Mouse (Mus musculus) neural tube, embryonic 15.5 days (tissue): ENCODE data around the gene Vps45. TPM values are rescaled to one million over a fixed set of nuclear protein-coding genes. Genes with fewer than 3 reads are reported as not detected.
"Not testable (repeated sequence)": the region's sequence is repeated elsewhere in the genome, so short reads cannot be mapped to it uniquely, and the experiment has no call there.

Experiments
- ATAC-seq: fragments of 200-750 bp; cut with Nextera tagmentation; 2 replicates; pipeline ENCODE4 v1.8.0; 2017; ENCODE audit warnings: mild to moderate bottlenecking, moderate TSS enrichment, moderate library complexity; ENCODE audit not compliant: low FRiP score
- H3K27ac ChIP-seq: fragments of 300-500 bp; sonication (generic); replicated peaks from 2 replicates; pipeline ENCODE4 v1.5.1; 2015; ENCODE audit warnings: mild to moderate bottlenecking, inconsistent platforms
- H3K27me3 ChIP-seq: fragments of 300-500 bp; sonication (generic); replicated peaks from 2 replicates; pipeline ENCODE4 v1.6.1; 2015; ENCODE audit warnings: inconsistent platforms
- H3K36me3 ChIP-seq: fragments of 300-500 bp; sonication (generic); 2 replicates; pipeline ENCODE4 v1.6.1; 2015; ENCODE audit warnings: inconsistent platforms
- H3K4me1 ChIP-seq: fragments of 300-500 bp; sonication (generic); 2 replicates; pipeline ENCODE4 v1.6.1; 2015; ENCODE audit warnings: inconsistent platforms
- H3K4me2 ChIP-seq: fragments of 300-500 bp; sonication (generic); 2 replicates; pipeline ENCODE4 v1.6.1; 2015; ENCODE audit warnings: inconsistent platforms, mild to moderate bottlenecking, moderate library complexity
- H3K4me3 ChIP-seq: fragments of 300-500 bp; sonication (generic); replicated peaks from 2 replicates; pipeline ENCODE4 v1.5.1; 2015; ENCODE audit warnings: mild to moderate bottlenecking, inconsistent platforms
- H3K9ac ChIP-seq: fragments of 300-500 bp; sonication (generic); replicated peaks from 2 replicates; pipeline ENCODE4 v1.6.1; 2015; ENCODE audit warnings: mild to moderate bottlenecking, inconsistent platforms
- H3K9me3 ChIP-seq: fragments of 300-500 bp; sonication (generic); replicated peaks from 2 replicates; pipeline ENCODE4 v1.6.1; 2016; ENCODE audit warnings: inconsistent platforms
- WGBS: fragments of 180-500 bp; shearing (Covaris S2); methylation state at CpG from one replicate; pipeline ENCODE4 v1.1.7; 2015; ENCODE audit warnings: mixed read lengths; 5-methylcytosine and 5-hydroxymethylcytosine counted together
- polyA plus RNA-seq: library from polyadenylated mRNA; unstranded; fragments of >200 nt; fragmentation: Nextera tagmentation; extraction: Ambion mirVana; gene quantifications from 2 replicates; pipeline ENCODE4 v1.2.1, GENCODE M21; 2015

Gene Vps45
- polyA plus RNA-seq, 1 experiment from 2014 or later, result 67.8 TPM

GRCm38 (mm10) chr3:96051839-96052238 lies 6.4 kb downstream of the Vps45 start:
- no peak for ATAC-seq
- Histone ChIP-seq H3K27me3 (no peaks in the 10 kb centered on the region), H3K4me1 (peaks cover 12% of the 10 kb centered on the region), H3K9ac (no peak overlapping the region), H3K4me2 (no peak overlapping the region), H3K27ac (no peak overlapping the region), H3K9me3 (no peaks in the 10 kb centered on the region), H3K4me3 (no peak overlapping the region), H3K36me3 (peaks cover 17% of the 10 kb centered on the region)
- WGBS, result 49% methylated on average over 2 of the region's 2 CpGs

GRCm38 (mm10) chr3:96051186-96051585 lies 7.1 kb downstream of the Vps45 start:
- no peak for ATAC-seq
- Histone ChIP-seq H3K9ac (no peak overlapping the region), H3K4me1 (peaks cover 6% of the 10 kb centered on the region; the same call in 1 of the 2 replicates), H3K9me3 (no peaks in the 10 kb centered on the region), H3K36me3 (peaks cover 23% of the 10 kb centered on the region), H3K27ac (no peak overlapping the region), H3K4me3 (no peak overlapping the region), H3K27me3 (no peaks in the 10 kb centered on the region), H3K4me2 (no peak overlapping the region)
- WGBS, result 82% methylated on average over 4 of the region's 4 CpGs

GRCm38 (mm10) chr3:96050779-96051178 lies 7.5 kb downstream of the Vps45 start:
- ATAC-seq, result no peak
- Histone ChIP-seq H3K27ac (no peak overlapping the region), H3K9ac (no peak overlapping the region), H3K4me2 (no peak overlapping the region), H3K27me3 (no peaks in the 10 kb centered on the region), H3K9me3 (no peaks in the 10 kb centered on the region), H3K4me1 (0 out of 2 replicates have a peak, but pooled peaks cover 3% of the 10 kb centered on the region), H3K36me3 (peaks cover 27% of the 10 kb centered on the region), H3K4me3 (no peak overlapping the region)
- WGBS, result 67% methylated on average over 7 of the region's 7 CpGs

- not testable (repeated sequence) for H3K4me1 ChIP-seq, H3K9ac ChIP-seq, H3K27me3 ChIP-seq, H3K27ac ChIP-seq, H3K4me3 ChIP-seq, ATAC-seq, H3K4me2 ChIP-seq, H3K9me3 ChIP-seq
- 85% methylated on average over 3 of the region's 3 CpGs for WGBS
- H3K36me3 ChIP-seq, result peaks cover 38% of the 10 kb centered on the region
Measured at GRCm38 (mm10) chr3:96044559-96044958, 13.7 kb downstream of the Vps45 start.

GRCm38 (mm10) chr3:96043104-96043503 lies 15.2 kb downstream of the Vps45 start:
- Histone ChIP-seq H3K4me1 (no peaks in the 10 kb centered on the region), H3K9me3 (no peaks in the 10 kb centered on the region), H3K4me2 (no peak overlapping the region), H3K9ac (no peak overlapping the region), H3K4me3 (no peak overlapping the region), H3K27ac (no peak overlapping the region), H3K27me3 (no peaks in the 10 kb centered on the region), H3K36me3 (peaks cover 36% of the 10 kb centered on the region)
- no peak for ATAC-seq
- 85% methylated on average over 1 of the region's 1 CpGs for WGBS

GRCm38 (mm10) chr3:96041079-96041478 lies 17.2 kb downstream of the Vps45 start:
- Histone ChIP-seq H3K9ac (no peak overlapping the region), H3K27me3 (no peaks in the 10 kb centered on the region), H3K4me3 (no peak overlapping the region), H3K4me2 (no peak overlapping the region), H3K27ac (no peak overlapping the region), H3K36me3 (peaks cover 25% of the 10 kb centered on the region), H3K9me3 (no peaks in the 10 kb centered on the region), H3K4me1 (no peaks in the 10 kb centered on the region)
- WGBS, result 97% methylated on average over 6 of the region's 6 CpGs
- ATAC-seq, result no peak

- Histone ChIP-seq H3K9me3 (no peaks in the 10 kb centered on the region), H3K4me3 (no peak overlapping the region), H3K27me3 (no peaks in the 10 kb centered on the region), H3K4me1 (no peaks in the 10 kb centered on the region), H3K9ac (no peak overlapping the region), H3K36me3 (peaks cover 23% of the 10 kb centered on the region), H3K27ac (no peak overlapping the region), H3K4me2 (no peak overlapping the region)
- 90% methylated on average over 2 of the region's 2 CpGs for WGBS
- no peak for ATAC-seq
Measured at GRCm38 (mm10) chr3:96040663-96041006, 17.6 kb downstream of the Vps45 start.

GRCm38 (mm10) chr3:96039857-96040662 lies 18.2 kb downstream of the Vps45 start:
- H3K9me3 ChIP-seq, result no peaks in the 10 kb centered on the region
- H3K4me2 ChIP-seq, result no peak overlapping the region
- H3K36me3 ChIP-seq, result peaks cover 22% of the 10 kb centered on the region
- no peaks in the 10 kb centered on the region for H3K4me1 ChIP-seq
- no peak overlapping the region for H3K9ac ChIP-seq
- no peak for ATAC-seq
- H3K27me3 ChIP-seq, result no peaks in the 10 kb centered on the region
- no peak overlapping the region for H3K4me3 ChIP-seq
- H3K27ac ChIP-seq, result no peak overlapping the region
- WGBS, result 83% methylated on average over 9 of the region's 9 CpGs

- H3K9ac ChIP-seq, result no peak overlapping the region
- H3K27ac ChIP-seq, result no peak overlapping the region
- 94% methylated on average over 4 of the region's 4 CpGs for WGBS
Measured at GRCm38 (mm10) chr3:96038851-96039250, 19.4 kb downstream of the Vps45 start.

GRCm38 (mm10) chr3:96038156-96038555 lies 20.1 kb downstream of the Vps45 start:
- no peak overlapping the region for H3K9ac ChIP-seq
- 85% methylated on average over 5 of the region's 5 CpGs for WGBS
- no peaks in the 10 kb centered on the region for H3K27me3 ChIP-seq
- no peak overlapping the region for H3K27ac ChIP-seq
- H3K4me1 ChIP-seq, result no peaks in the 10 kb centered on the region
- H3K4me2 ChIP-seq, result no peak overlapping the region
- H3K9me3 ChIP-seq, result no peaks in the 10 kb centered on the region
- H3K36me3 ChIP-seq, result peaks cover 24% of the 10 kb centered on the region
- no peak overlapping the region for H3K4me3 ChIP-seq
- no peak for ATAC-seq

More at GRCm38 (mm10) chr3:96038851-96039250, 19.4 kb downstream of the Vps45 start:
- no peak for ATAC-seq
- Histone ChIP-seq H3K4me2 (no peak overlapping the region), H3K4me1 (no peaks in the 10 kb centered on the region), H3K4me3 (no peak overlapping the region), H3K9me3 (no peaks in the 10 kb centered on the region), H3K36me3 (peaks cover 21% of the 10 kb centered on the region), H3K27me3 (no peaks in the 10 kb centered on the region)

GRCm38 (mm10) chr3:96036796-96037195 lies 21.5 kb downstream of the Vps45 start:
- Histone ChIP-seq H3K4me2 (no peak overlapping the region), H3K4me3 (no peak overlapping the region), H3K9ac (no peak overlapping the region), H3K36me3 (peaks cover 26% of the 10 kb centered on the region), H3K4me1 (no peaks in the 10 kb centered on the region), H3K27ac (no peak overlapping the region), H3K27me3 (no peaks in the 10 kb centered on the region), H3K9me3 (no peaks in the 10 kb centered on the region)
- ATAC-seq, result no peak
- WGBS, result 91% methylated on average over 6 of the region's 6 CpGs

GRCm38 (mm10) chr3:96033046-96033445 lies 25.2 kb downstream of the Vps45 start:
- no peak for ATAC-seq
- Histone ChIP-seq H3K27ac (no peak overlapping the region), H3K9ac (no peak overlapping the region), H3K4me2 (no peak overlapping the region), H3K4me3 (no peak overlapping the region), H3K27me3 (no peaks in the 10 kb centered on the region), H3K4me1 (no peaks in the 10 kb centered on the region), H3K9me3 (no peaks in the 10 kb centered on the region), H3K36me3 (peaks cover 34% of the 10 kb centered on the region)
- 62% methylated on average over 4 of the region's 4 CpGs for WGBS
